Mouse (Mus musculus) lung, embryonic 16.5 days (tissue): ENCODE measurements around the gene Slc25a36. TPM values are rescaled to one million over a fixed set of nuclear protein-coding genes. Genes with fewer than 3 reads are reported as not detected.

ENCODE experiments used
- ATAC-seq: fragments of 200-750 bp; cut with Nextera tagmentation; 2 replicates; pipeline ENCODE4 v1.8.0; 2017; ENCODE audit warnings: low read depth, mild to moderate bottlenecking, moderate library complexity
- H3K27ac ChIP-seq: fragments of 300-500 bp; sonication (generic); 2 replicates; pipeline ENCODE4 v1.5.1; 2014; ENCODE audit warnings: mild to moderate bottlenecking, control low read depth, low read length
- H3K27me3 ChIP-seq: fragments of 300-500 bp; sonication (generic); 2 replicates; pipeline ENCODE4 v1.6.1; 2014; ENCODE audit warnings: low read depth, low read length, mixed read lengths; ENCODE audit not compliant: control insufficient read depth, insufficient read depth
- H3K36me3 ChIP-seq: fragments of 300-500 bp; sonication (generic); 2 replicates; pipeline ENCODE4 v1.6.1; 2014; ENCODE audit warnings: low read length; ENCODE audit not compliant: control insufficient read depth, insufficient read depth
- H3K4me1 ChIP-seq: fragments of 300-500 bp; sonication (generic); replicated peaks from 2 replicates; pipeline ENCODE4 v1.6.1; 2014; ENCODE audit warnings: low read length, mixed read lengths; ENCODE audit not compliant: control insufficient read depth, insufficient read depth
- H3K4me2 ChIP-seq: fragments of 300-500 bp; sonication (generic); 2 replicates; pipeline ENCODE4 v1.6.1; 2014; ENCODE audit warnings: low read depth, low read length, control low read depth
- H3K4me3 ChIP-seq: fragments of 300-500 bp; sonication (generic); 2 replicates; pipeline ENCODE4 v1.5.1; 2014; ENCODE audit warnings: mild to moderate bottlenecking, low read length, control low read depth
- H3K9ac ChIP-seq: fragments of 300-500 bp; sonication (generic); 2 replicates; pipeline ENCODE4 v1.6.1; 2014; ENCODE audit warnings: low read length, control low read depth
- H3K9me3 ChIP-seq: fragments of 300-500 bp; sonication (generic); 2 replicates; pipeline ENCODE4 v1.6.1; 2016; ENCODE audit warnings: low read length; ENCODE audit not compliant: control insufficient read depth
- WGBS: fragments of 180-500 bp; shearing (Covaris S2); extraction: QIAGEN DNeasy Blood & Tissue Kit; methylation state at CpG from one replicate; pipeline ENCODE4 v1.1.7; 2014; 5-methylcytosine and 5-hydroxymethylcytosine counted together
- polyA plus RNA-seq: library from polyadenylated mRNA; unstranded; fragments of >200 nt; fragmentation: Nextera tagmentation; extraction: Ambion mirVana; gene quantifications from 2 replicates; pipeline ENCODE4 v1.2.1, GENCODE M21; 2015

Slc25a36 gene
- polyA plus RNA-seq: 71.1 and 79.3 TPM in 2 replicates

- Histone ChIP-seq H3K27me3 (no peaks in the 10 kb centered on the region), H3K4me3 (peak within 1 kb of the TSS; percentile 95), H3K4me2 (peak within 1 kb of the TSS; percentile 58), H3K27ac (peak within 1 kb of the TSS; percentile 92), H3K9ac (peak within 1 kb of the TSS; percentile 94), H3K9me3 (no peaks in the 10 kb centered on the region), H3K36me3 (no peaks in the 10 kb centered on the region), H3K4me1 (peaks cover 13% of the 10 kb centered on the region)
- ATAC-seq: peak; percentile 99
- WGBS: under 1% methylated on average over 86 of the region's 91 CpGs
Observed at GRCm38 (mm10) chr9:97110571-97111390, at the start of gene Slc25a36. Gene Slc25a36, minus strand, starts transcription at chr9:97111157.

- Histone ChIP-seq H3K27me3 (no peaks in the 10 kb centered on the region), H3K4me3 (no peak overlapping the region), H3K9ac (no peak overlapping the region), H3K4me2 (no peak overlapping the region), H3K27ac (no peak overlapping the region), H3K36me3 (no peaks in the 10 kb centered on the region), H3K9me3 (no peaks in the 10 kb centered on the region), H3K4me1 (no peaks in the 10 kb centered on the region; the same call in 1 of the 2 replicates)
- 40% methylated on average over 3 of the region's 3 CpGs for WGBS
- no peak for ATAC-seq
Observed at GRCm38 (mm10) chr9:97158412-97158811, 47.5 kb upstream of the Slc25a36 start.

- Histone ChIP-seq H3K9me3 (no peaks in the 10 kb centered on the region), H3K9ac (no peak overlapping the region), H3K4me2 (no peak overlapping the region), H3K4me3 (no peak overlapping the region), H3K36me3 (no peaks in the 10 kb centered on the region), H3K27me3 (no peaks in the 10 kb centered on the region), H3K27ac (no peak overlapping the region), H3K4me1 (no peaks in the 10 kb centered on the region; the same call in 1 of the 2 replicates)
- ATAC-seq: peak; percentile 49; the same call in 1 of the 2 replicates
- WGBS: 27% methylated on average over 3 of the region's 3 CpGs
Observed at GRCm38 (mm10) chr9:97155981-97156380, 45.0 kb upstream of the Slc25a36 start.

- Histone ChIP-seq H3K27me3 (no peaks in the 10 kb centered on the region), H3K4me1 (no peaks in the 10 kb centered on the region; the same call in 1 of the 2 replicates), H3K27ac (no peak overlapping the region), H3K4me2 (no peak overlapping the region), H3K9ac (no peak overlapping the region), H3K9me3 (no peaks in the 10 kb centered on the region), H3K36me3 (no peaks in the 10 kb centered on the region), H3K4me3 (no peak overlapping the region)
- WGBS: 81% methylated on average over 4 of the region's 4 CpGs
- ATAC-seq: no peak
Observed at GRCm38 (mm10) chr9:97154956-97155355, 44.0 kb upstream of the Slc25a36 start.

- Histone ChIP-seq H3K4me2 (no peak overlapping the region), H3K4me1 (no peaks in the 10 kb centered on the region; the same call in 1 of the 2 replicates), H3K27me3 (no peaks in the 10 kb centered on the region), H3K9ac (no peak overlapping the region), H3K36me3 (no peaks in the 10 kb centered on the region), H3K27ac (no peak overlapping the region), H3K9me3 (no peaks in the 10 kb centered on the region), H3K4me3 (no peak overlapping the region)
- no peak for ATAC-seq
- WGBS: 67% methylated on average over 3 of the region's 3 CpGs
Observed at GRCm38 (mm10) chr9:97153006-97153405, 42.0 kb upstream of the Slc25a36 start.

- Histone ChIP-seq H3K4me1 (no peaks in the 10 kb centered on the region), H3K36me3 (no peaks in the 10 kb centered on the region), H3K9me3 (no peaks in the 10 kb centered on the region), H3K9ac (no peak overlapping the region), H3K4me3 (no peak overlapping the region), H3K27me3 (no peaks in the 10 kb centered on the region), H3K4me2 (no peak overlapping the region), H3K27ac (no peak overlapping the region)
- ATAC-seq: peak; percentile 76
- 39% methylated on average over 2 of the region's 2 CpGs for WGBS
Observed at GRCm38 (mm10) chr9:97147270-97147669, 36.3 kb upstream of the Slc25a36 start.

- Histone ChIP-seq H3K4me1 (no peaks in the 10 kb centered on the region), H3K9ac (no peak overlapping the region), H3K27me3 (no peaks in the 10 kb centered on the region), H3K4me2 (no peak overlapping the region), H3K36me3 (no peaks in the 10 kb centered on the region), H3K27ac (no peak overlapping the region), H3K4me3 (no peak overlapping the region), H3K9me3 (no peaks in the 10 kb centered on the region)
- WGBS: 68% methylated on average over 6 of the region's 6 CpGs
- ATAC-seq: no peak
Observed at GRCm38 (mm10) chr9:97145351-97145750, 34.4 kb upstream of the Slc25a36 start.

- Histone ChIP-seq H3K27me3 (no peaks in the 10 kb centered on the region), H3K9me3 (no peaks in the 10 kb centered on the region), H3K4me2 (no peak overlapping the region), H3K36me3 (no peaks in the 10 kb centered on the region), H3K4me3 (no peak overlapping the region), H3K9ac (no peak overlapping the region), H3K4me1 (no peaks in the 10 kb centered on the region), H3K27ac (no peak overlapping the region)
- ATAC-seq: no peak
- WGBS: 88% methylated on average over 5 of the region's 5 CpGs
Observed at GRCm38 (mm10) chr9:97143416-97143815, 32.5 kb upstream of the Slc25a36 start.

GRCm38 (mm10) chr9:97142558-97142957 is 31.6 kb upstream of the Slc25a36 start:
- 83% methylated on average over 1 of the region's 1 CpGs for WGBS
- no peak for ATAC-seq
- no peaks in the 10 kb centered on the region for H3K4me1 ChIP-seq

More at GRCm38 (mm10) chr9:97142558-97142957, 31.6 kb upstream of the Slc25a36 start:
- Histone ChIP-seq H3K27me3 (no peaks in the 10 kb centered on the region), H3K4me2 (no peak overlapping the region), H3K27ac (no peak overlapping the region), H3K4me3 (no peak overlapping the region), H3K9ac (no peak overlapping the region), H3K36me3 (no peaks in the 10 kb centered on the region), H3K9me3 (no peaks in the 10 kb centered on the region)
